Mouse (Mus musculus) intestine, postnatal 0 days (tissue): Measurements from ENCODE around the gene Stom. TPM values are rescaled to one million over a fixed set of nuclear protein-coding genes. Genes with fewer than 3 reads are reported as not detected.

Experiments used
- ATAC-seq: fragments of 200-750 bp; cut with Nextera tagmentation; 2 replicates; pipeline ENCODE4 v1.8.0; 2017; ENCODE audit warnings: mild to moderate bottlenecking, moderate TSS enrichment, moderate library complexity
- H3K27ac ChIP-seq: fragments of 300-500 bp; sonication (generic); 2 replicates; pipeline ENCODE4 v1.5.1; 2014; ENCODE audit warnings: mild to moderate bottlenecking, low read depth, low read length, moderate library complexity
- H3K27me3 ChIP-seq: fragments of 300-500 bp; sonication (generic); replicated peaks from 2 replicates; pipeline ENCODE4 v1.6.1; 2014; ENCODE audit warnings: low read length, mixed read lengths; ENCODE audit not compliant: control insufficient read depth, insufficient read depth
- H3K36me3 ChIP-seq: fragments of 300-500 bp; sonication (generic); 2 replicates; pipeline ENCODE4 v1.6.1; 2014; ENCODE audit warnings: mild to moderate bottlenecking, moderate library complexity; ENCODE audit not compliant: control insufficient read depth, insufficient read depth
- H3K4me1 ChIP-seq: fragments of 300-500 bp; sonication (generic); replicated peaks from 2 replicates; pipeline ENCODE4 v1.6.1; 2014; ENCODE audit warnings: antibody characterized with exemption, low read length, mixed read lengths; ENCODE audit not compliant: control insufficient read depth, insufficient read depth
- H3K4me2 ChIP-seq: fragments of 300-500 bp; sonication (generic); replicated peaks from 2 replicates; pipeline ENCODE4 v1.6.1; 2014; ENCODE audit warnings: low read depth, mild to moderate bottlenecking, moderate library complexity
- H3K4me3 ChIP-seq: fragments of 300-500 bp; sonication (generic); 2 replicates; pipeline ENCODE4 v1.5.1; 2014; ENCODE audit warnings: low read depth, low read length
- H3K9ac ChIP-seq: fragments of 300-500 bp; sonication (generic); 2 replicates; pipeline ENCODE4 v1.6.1; 2014; ENCODE audit warnings: mild to moderate bottlenecking, low read depth, low read length
- H3K9me3 ChIP-seq: fragments of 300-500 bp; sonication (generic); 2 replicates; pipeline ENCODE4 v1.6.1; 2016; ENCODE audit warnings: mixed run types; ENCODE audit not compliant: control insufficient read depth
- CTCF ChIP-seq: sonication (generic); IDR thresholded peaks from 2 replicates; pipeline ENCODE4 v1.5.1; 2016; ENCODE audit warnings: low read depth, mild to moderate bottlenecking, control low read depth, antibody characterized with exemption, moderate library complexity
- WGBS: fragments of 180-500 bp; shearing (Covaris S2); extraction: QIAGEN DNeasy Blood & Tissue Kit; methylation state at CpG from one replicate; pipeline ENCODE4 v1.1.7; 2014; 5-methylcytosine and 5-hydroxymethylcytosine counted together
- polyA plus RNA-seq: library from polyadenylated mRNA; unstranded; fragments of >200 nt; fragmentation: Nextera tagmentation; extraction: Ambion mirVana; gene quantifications from 2 replicates; pipeline ENCODE4 v1.2.1, GENCODE M21; 2015

Gene Stom
- polyA plus RNA-seq, 1 experiment from 2014 or later: 45.6 TPM

DNA sequence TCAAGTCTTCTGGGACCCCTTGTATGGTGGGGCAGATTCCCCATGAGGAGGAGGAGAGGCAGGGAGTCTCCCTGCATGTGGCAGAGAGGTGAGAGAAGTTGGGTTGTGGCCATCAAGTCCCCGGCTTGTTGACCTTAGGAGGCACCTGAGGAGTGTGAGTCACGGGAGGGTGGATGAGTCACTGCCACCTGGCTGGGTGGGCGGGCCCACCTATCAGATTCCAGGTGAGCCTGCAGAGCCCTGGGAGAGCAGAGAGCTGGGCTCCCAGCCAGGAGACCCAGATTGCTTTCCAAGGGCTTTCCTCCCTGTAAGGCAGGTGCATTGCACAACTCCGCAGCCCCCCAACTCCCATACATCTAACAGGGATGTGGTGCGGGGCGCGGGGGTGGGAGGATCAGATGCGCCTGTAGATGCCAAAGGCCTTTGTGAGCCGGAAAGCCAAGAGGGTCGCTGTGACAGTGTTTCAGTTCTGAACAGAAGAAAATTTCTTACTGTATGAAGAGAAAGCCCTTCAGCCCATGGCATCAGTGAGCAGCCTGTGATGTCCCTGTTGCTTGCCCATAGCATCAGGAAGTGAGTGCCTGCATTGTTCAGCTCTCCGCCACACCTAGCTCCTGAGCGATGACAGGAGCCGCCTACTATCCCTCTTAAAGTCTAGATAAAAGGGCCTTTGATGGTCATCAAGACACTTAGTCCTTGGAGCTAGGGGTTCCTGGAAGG, 69.5 kb downstream of the Stom start:
- peak; percentile 81 for ATAC-seq
- 40% methylated on average over 13 of the region's 13 CpGs for WGBS
- Histone ChIP-seq H3K4me2 (peak overlapping the region; percentile 37), H3K4me1 (peaks cover 16% of the 10 kb centered on the region; the same call in 1 of the 2 replicates), H3K36me3 (no peaks in the 10 kb centered on the region), H3K27me3 (no peaks in the 10 kb centered on the region), H3K4me3 (no peak overlapping the region), H3K9me3 (no peaks in the 10 kb centered on the region), H3K27ac (peak overlapping the region; percentile 75), H3K9ac (0 out of 2 replicates have a peak overlapping the region, but pooled peaks have one; percentile 22)
- no peak for TF ChIP-seq CTCF

GRCm38 (mm10) chr2:35266251-35266905, 70.4 kb downstream of the Stom start:
- H3K4me1 ChIP-seq: peaks cover 16% of the 10 kb centered on the region; the same call in 1 of the 2 replicates
- no peaks in the 10 kb centered on the region for H3K9me3 ChIP-seq
- peak overlapping the region; percentile 75 for H3K27ac ChIP-seq
- no peaks in the 10 kb centered on the region for H3K36me3 ChIP-seq
- WGBS: 66% methylated on average over 9 of the region's 9 CpGs
- H3K9ac ChIP-seq: no peak overlapping the region
- ATAC-seq: peak; percentile 64
- no peak overlapping the region for H3K4me3 ChIP-seq
- H3K4me2 ChIP-seq: peak overlapping the region; percentile 37
- H3K27me3 ChIP-seq: no peaks in the 10 kb centered on the region
- TF ChIP-seq CTCF: no peak

- no peaks in the 10 kb centered on the region for H3K27me3 ChIP-seq
- H3K4me3 ChIP-seq: no peak overlapping the region
- ATAC-seq: no peak
- H3K9ac ChIP-seq: no peak overlapping the region
- H3K4me1 ChIP-seq: peaks cover 16% of the 10 kb centered on the region; the same call in 1 of the 2 replicates
- H3K4me2 ChIP-seq: no peak overlapping the region
- no peak for TF ChIP-seq CTCF
- H3K36me3 ChIP-seq: no peaks in the 10 kb centered on the region
- no peak overlapping the region for H3K27ac ChIP-seq
- no peaks in the 10 kb centered on the region for H3K9me3 ChIP-seq
- 75% methylated on average over 8 of the region's 8 CpGs for WGBS
Observed at GRCm38 (mm10) chr2:35265775-35266174, 71.0 kb downstream of the Stom start.

DNA sequence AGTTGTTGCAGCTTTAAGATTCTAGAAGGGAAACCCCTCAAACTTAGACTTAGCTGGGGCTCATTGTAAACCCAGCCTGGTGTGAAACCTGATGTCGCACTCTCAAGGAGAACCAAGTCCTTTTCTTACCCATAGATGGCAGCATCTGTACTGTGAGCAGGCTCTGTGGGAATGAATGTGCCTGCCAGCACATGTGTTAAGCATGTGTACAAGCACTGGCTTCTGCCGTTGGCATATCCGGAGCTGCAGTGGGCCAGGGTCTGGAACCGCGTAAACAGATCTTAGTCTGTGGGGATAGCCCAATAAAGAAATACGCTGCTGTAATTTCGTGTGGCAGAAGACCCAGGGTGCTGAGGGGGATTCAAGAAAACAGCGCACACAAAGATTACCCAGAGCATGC, 71.5 kb downstream of the Stom start:
- H3K4me1 ChIP-seq: peaks cover 16% of the 10 kb centered on the region; the same call in 1 of the 2 replicates

DNA sequence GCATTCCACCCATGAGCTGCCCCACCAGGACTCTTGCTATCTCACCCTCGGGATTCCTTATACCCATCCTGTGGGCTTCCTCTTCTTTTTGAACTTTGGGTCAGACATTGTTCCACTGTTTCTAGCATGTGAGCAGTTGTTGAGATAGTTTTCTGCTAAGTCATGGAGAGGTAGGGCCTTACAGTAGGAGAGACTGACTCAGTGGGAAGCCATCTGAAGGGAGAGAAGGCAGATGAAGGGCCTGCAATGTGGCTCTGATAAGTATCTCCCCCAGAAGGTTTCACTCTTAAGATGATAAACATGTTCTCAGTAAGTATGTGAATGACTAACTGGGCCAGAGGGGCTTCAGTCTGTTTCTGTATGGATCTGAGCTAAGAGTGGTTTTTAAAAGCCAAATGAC, 72.7 kb downstream of the Stom start:
- H3K4me2 ChIP-seq: no peak overlapping the region
- no peaks in the 10 kb centered on the region for H3K36me3 ChIP-seq
- H3K4me1 ChIP-seq: peaks cover 20% of the 10 kb centered on the region; the same call in 1 of the 2 replicates
- TF ChIP-seq CTCF: no peak
- 82% methylated on average over 1 of the region's 1 CpGs for WGBS
- no peak overlapping the region for H3K27ac ChIP-seq
- H3K9me3 ChIP-seq: no peaks in the 10 kb centered on the region
- no peak overlapping the region for H3K4me3 ChIP-seq
- H3K9ac ChIP-seq: no peak overlapping the region
- no peaks in the 10 kb centered on the region for H3K27me3 ChIP-seq
- ATAC-seq: no peak

More for the DNA sequence above, 71.5 kb downstream of the Stom start:
- Histone ChIP-seq H3K9ac (no peak overlapping the region), H3K27me3 (no peaks in the 10 kb centered on the region), H3K27ac (no peak overlapping the region), H3K4me2 (no peak overlapping the region), H3K36me3 (no peaks in the 10 kb centered on the region), H3K4me3 (no peak overlapping the region), H3K9me3 (no peaks in the 10 kb centered on the region)
- peak; percentile 90 for TF ChIP-seq CTCF
- 39% methylated on average over 8 of the region's 8 CpGs for WGBS
- no peak for ATAC-seq

Other genes starting within 250 kb of the Stom start
- gene AI182371, start 235.4 kb downstream of the Stom start, polyA plus RNA-seq: 0.20 and 0.31 TPM in 2 replicates
- gene Cntrl, start 227.5 kb downstream of the Stom start, polyA plus RNA-seq: 9.8 and 11.3 TPM in 2 replicates
- gene Rab14, start 135.9 kb downstream of the Stom start, polyA plus RNA-seq: 364 and 399 TPM in 2 replicates
- gene Gsn, start 80.6 kb downstream of the Stom start, polyA plus RNA-seq: 129 and 138 TPM in 2 replicates
- gene 4930568D16Rik, start 30.8 kb upstream of the Stom start, polyA plus RNA-seq: not detected in 2 replicates
- not detected in 2 replicates for gene 4930402F06Rik, start 60.2 kb upstream of the Stom start, polyA plus RNA-seq
- 6.4 and 7.0 TPM in 2 replicates for gene Ggta1, start 126.3 kb upstream of the Stom start, polyA plus RNA-seq
- gene Dab2ip, start 221.3 kb upstream of the Stom start, polyA plus RNA-seq: 41.3 and 48.5 TPM in 2 replicates